Mouse (Mus musculus): ENCODE measurements around the gene Trub1.

The Trub1 gene

DNA sequence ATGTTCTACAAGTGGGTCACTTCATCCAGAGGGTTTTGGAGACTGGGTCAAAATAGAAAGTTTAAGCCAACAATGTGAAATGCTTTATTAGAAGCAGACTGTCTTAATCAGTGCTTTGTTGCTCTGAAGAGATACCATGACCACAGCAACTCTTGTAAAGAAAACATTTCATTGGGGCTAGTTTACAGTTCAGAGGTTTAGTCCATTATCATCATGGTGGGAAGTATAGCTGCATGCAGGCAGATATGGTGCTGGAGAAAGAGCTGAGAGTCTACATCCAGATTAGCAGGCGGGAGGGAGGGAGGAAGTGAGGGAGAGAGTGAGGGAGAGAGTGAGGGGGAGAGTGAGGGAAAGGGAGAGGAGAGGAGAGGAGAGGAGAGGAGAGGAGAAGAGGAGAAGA lies 1.9 kb upstream of the Trub1 start:
- Histone ChIP-seq H3K4me1 (replicated peaks; ENCODE audit: low read depth, low read length) (peaks cover 21% of the 10 kb centered on the region), H3K9me3 (ENCODE audit: low read length) (no peaks in the 10 kb centered on the region), H3K36me3 (ENCODE audit: insufficient read depth, low read length) (no peaks in the 10 kb centered on the region), H3K4me3 (replicated peaks; ENCODE audit: low read length) (no peak overlapping the region), H3K27me3 (ENCODE audit: insufficient read depth, low read length) (0 out of 2 replicates have a peak, but pooled peaks cover 2% of the 10 kb centered on the region)
- no peak for TF ChIP-seq CTCF (conservative IDR thresholded peaks at IDR 0.05; ENCODE audit: low read length)
- TF ChIP-seq NANOG (IDR thresholded peaks at IDR 0.05; ENCODE audit: borderline replicate concordance, low read length): no peak
- TF ChIP-seq POU5F1 (IDR thresholded peaks at IDR 0.05; ENCODE audit: borderline replicate concordance, low read length): no peak

GRCm38 (mm10) chr19:57451762-57452161 lies 950 bp upstream of the Trub1 start:
- TF ChIP-seq CTCF (conservative IDR thresholded peaks at IDR 0.05; ENCODE audit: low read length) (no peak), NANOG (IDR thresholded peaks at IDR 0.05; ENCODE audit: borderline replicate concordance, low read length) (no peak), POU5F1 (IDR thresholded peaks at IDR 0.05; ENCODE audit: borderline replicate concordance, low read length) (no peak)

DNA sequence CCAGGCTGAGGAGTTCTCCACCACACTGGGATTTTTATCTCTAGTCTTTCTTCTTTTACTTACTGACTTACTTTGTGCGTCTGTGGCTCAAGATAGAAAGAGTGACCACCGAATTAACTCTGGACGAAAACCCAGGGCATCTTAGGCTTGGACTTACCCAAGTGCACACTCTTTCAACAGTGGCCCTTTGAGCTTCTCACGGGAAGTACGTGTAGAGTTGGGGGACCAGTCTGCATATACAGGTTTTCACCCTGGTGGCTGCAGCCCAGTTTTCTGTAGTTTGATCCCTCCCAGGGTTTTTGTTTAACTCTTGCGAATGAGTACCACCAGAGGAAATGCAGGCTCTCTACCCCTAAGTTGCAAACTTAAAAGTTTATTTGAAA lies 497 bp downstream of the Trub1 start:
- H3K4me3 ChIP-seq (replicated peaks; ENCODE audit: low read length): peak overlapping the region; percentile 93
- 0 out of 2 replicates have a peak, but pooled peaks cover 2% of the 10 kb centered on the region for H3K27me3 ChIP-seq (ENCODE audit: insufficient read depth, low read length)
- peaks cover 21% of the 10 kb centered on the region for H3K4me1 ChIP-seq (replicated peaks; ENCODE audit: low read depth, low read length)
- H3K9me3 ChIP-seq (ENCODE audit: low read length): no peaks in the 10 kb centered on the region
- peaks cover 7% of the 10 kb centered on the region for H3K36me3 ChIP-seq (ENCODE audit: insufficient read depth, low read length)
- TF ChIP-seq CTCF (conservative IDR thresholded peaks at IDR 0.05; ENCODE audit: low read length): no peak
- no peak for TF ChIP-seq POU5F1 (IDR thresholded peaks at IDR 0.05; ENCODE audit: borderline replicate concordance, low read length)
- TF ChIP-seq NANOG (IDR thresholded peaks at IDR 0.05; ENCODE audit: borderline replicate concordance, low read length): no peak

More at GRCm38 (mm10) chr19:57451762-57452161, 950 bp upstream of the Trub1 start:
- H3K36me3 ChIP-seq (ENCODE audit: insufficient read depth, low read length): no peaks in the 10 kb centered on the region
- H3K9me3 ChIP-seq (ENCODE audit: low read length): no peaks in the 10 kb centered on the region
- H3K4me3 ChIP-seq (replicated peaks; ENCODE audit: low read length): no peak overlapping the region
- H3K4me1 ChIP-seq (replicated peaks; ENCODE audit: low read depth, low read length): peaks cover 21% of the 10 kb centered on the region
- H3K27me3 ChIP-seq (ENCODE audit: insufficient read depth, low read length): 0 out of 2 replicates have a peak, but pooled peaks cover 2% of the 10 kb centered on the region

- TF ChIP-seq CTCF (conservative IDR thresholded peaks at IDR 0.05; ENCODE audit: low read length) (no peak), NANOG (IDR thresholded peaks at IDR 0.05; ENCODE audit: borderline replicate concordance, low read length) (no peak), POU5F1 (IDR thresholded peaks at IDR 0.05; ENCODE audit: borderline replicate concordance, low read length) (no peak)
- peaks cover 21% of the 10 kb centered on the region for H3K4me1 ChIP-seq (replicated peaks; ENCODE audit: low read depth, low read length)
- no peaks in the 10 kb centered on the region for H3K9me3 ChIP-seq (ENCODE audit: low read length)
- 0 out of 2 replicates have a peak, but pooled peaks cover 2% of the 10 kb centered on the region for H3K27me3 ChIP-seq (ENCODE audit: insufficient read depth, low read length)
- H3K4me3 ChIP-seq (replicated peaks; ENCODE audit: low read length): no peak overlapping the region
- H3K36me3 ChIP-seq (ENCODE audit: insufficient read depth, low read length): peaks cover 21% of the 10 kb centered on the region
These were observed 2.7 kb downstream of the Trub1 start for GRCm38 (mm10) chr19:57455286-57455960.

DNA sequence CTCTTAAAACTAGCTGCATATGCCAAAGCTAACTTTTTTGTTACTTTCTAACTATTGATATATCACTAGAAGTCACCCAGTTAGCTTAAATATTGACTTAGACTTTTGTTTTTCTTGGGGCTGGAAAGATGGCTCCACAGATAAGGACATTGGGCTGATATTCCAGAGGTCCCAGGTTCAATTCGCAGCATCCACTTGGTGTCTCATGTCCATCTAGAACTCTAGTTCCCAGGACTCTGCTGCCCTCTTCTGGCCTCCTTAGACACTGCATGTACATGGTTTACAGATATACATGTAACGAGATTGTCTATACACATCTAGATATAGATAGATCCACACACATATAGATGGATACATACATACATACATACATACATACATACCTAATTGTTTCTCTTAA lies 4.4 kb downstream of the Trub1 start:
- Histone ChIP-seq H3K4me1 (replicated peaks; ENCODE audit: low read depth, low read length) (peaks cover 21% of the 10 kb centered on the region), H3K4me3 (replicated peaks; ENCODE audit: low read length) (no peak overlapping the region), H3K27me3 (ENCODE audit: insufficient read depth, low read length) (no peaks in the 10 kb centered on the region), H3K36me3 (ENCODE audit: insufficient read depth, low read length) (peaks cover 21% of the 10 kb centered on the region), H3K9me3 (ENCODE audit: low read length) (no peaks in the 10 kb centered on the region)
- peak; percentile 50 for TF ChIP-seq CTCF (conservative IDR thresholded peaks at IDR 0.05; ENCODE audit: low read length)
- TF ChIP-seq POU5F1 (IDR thresholded peaks at IDR 0.05; ENCODE audit: borderline replicate concordance, low read length): no peak
- TF ChIP-seq NANOG (IDR thresholded peaks at IDR 0.05; ENCODE audit: borderline replicate concordance, low read length): no peak

GRCm38 (mm10) chr19:57463741-57464140 lies 11.0 kb downstream of the Trub1 start:
- Histone ChIP-seq H3K4me1 (replicated peaks; ENCODE audit: low read depth, low read length) (0 out of 2 replicates have a peak, but pooled peaks cover 5% of the 10 kb centered on the region), H3K27me3 (ENCODE audit: insufficient read depth, low read length) (no peaks in the 10 kb centered on the region), H3K9me3 (ENCODE audit: low read length) (no peaks in the 10 kb centered on the region), H3K4me3 (replicated peaks; ENCODE audit: low read length) (no peak overlapping the region), H3K36me3 (ENCODE audit: insufficient read depth, low read length) (peaks cover 44% of the 10 kb centered on the region)
- TF ChIP-seq CTCF (conservative IDR thresholded peaks at IDR 0.05; ENCODE audit: low read length): no peak
- no peak for TF ChIP-seq POU5F1 (IDR thresholded peaks at IDR 0.05; ENCODE audit: borderline replicate concordance, low read length)
- TF ChIP-seq NANOG (IDR thresholded peaks at IDR 0.05; ENCODE audit: borderline replicate concordance, low read length): no peak

DNA sequence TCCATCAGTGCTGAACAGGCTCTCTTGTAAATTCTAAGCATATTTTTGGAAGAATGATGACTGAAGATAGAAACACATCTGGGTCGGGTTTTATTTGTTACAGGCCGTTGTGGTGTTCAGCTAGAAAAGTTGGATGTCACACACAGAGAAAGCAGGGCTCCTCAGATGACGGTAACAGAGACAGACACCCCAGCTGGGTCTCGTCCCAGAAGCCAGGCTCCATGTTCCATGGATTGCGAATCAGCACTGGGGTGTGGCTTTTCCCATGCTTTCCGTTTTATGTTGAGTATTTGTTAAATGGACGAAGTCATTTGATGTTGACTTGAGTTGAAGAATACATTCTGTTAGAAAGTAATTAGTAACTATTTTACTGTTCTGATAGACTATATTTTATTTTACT lies 13.0 kb downstream of the Trub1 start:
- 0 out of 2 replicates have a peak, but pooled peaks cover 5% of the 10 kb centered on the region for H3K4me1 ChIP-seq (replicated peaks; ENCODE audit: low read depth, low read length)

GRCm38 (mm10) chr19:57471033-57471432 lies 18.3 kb downstream of the Trub1 start:
- Histone ChIP-seq H3K36me3 (ENCODE audit: insufficient read depth, low read length) (peaks cover 72% of the 10 kb centered on the region), H3K4me3 (replicated peaks; ENCODE audit: low read length) (no peak overlapping the region), H3K4me1 (replicated peaks; ENCODE audit: low read depth, low read length) (no peaks in the 10 kb centered on the region), H3K9me3 (ENCODE audit: low read length) (no peaks in the 10 kb centered on the region), H3K27me3 (ENCODE audit: insufficient read depth, low read length) (no peaks in the 10 kb centered on the region)
- no peak for TF ChIP-seq NANOG (IDR thresholded peaks at IDR 0.05; ENCODE audit: borderline replicate concordance, low read length)
- TF ChIP-seq POU5F1 (IDR thresholded peaks at IDR 0.05; ENCODE audit: borderline replicate concordance, low read length): no peak
- TF ChIP-seq CTCF (conservative IDR thresholded peaks at IDR 0.05; ENCODE audit: low read length): no peak

More for the DNA sequence above, 13.0 kb downstream of the Trub1 start:
- no peak overlapping the region for H3K4me3 ChIP-seq (replicated peaks; ENCODE audit: low read length)
- no peaks in the 10 kb centered on the region for H3K9me3 ChIP-seq (ENCODE audit: low read length)
- TF ChIP-seq CTCF (conservative IDR thresholded peaks at IDR 0.05; ENCODE audit: low read length) (no peak), NANOG (IDR thresholded peaks at IDR 0.05; ENCODE audit: borderline replicate concordance, low read length) (no peak), POU5F1 (IDR thresholded peaks at IDR 0.05; ENCODE audit: borderline replicate concordance, low read length) (no peak)
- H3K27me3 ChIP-seq (ENCODE audit: insufficient read depth, low read length): no peaks in the 10 kb centered on the region
- H3K36me3 ChIP-seq (ENCODE audit: insufficient read depth, low read length): peaks cover 50% of the 10 kb centered on the region
